Mouse (Mus musculus) limb, embryonic 11.5 days (tissue): ENCODE data around the gene Cd207. TPM values are rescaled to one million over a fixed set of nuclear protein-coding genes. Genes with fewer than 3 reads are reported as not detected.
"Not testable (repeated sequence)": the region's sequence is repeated elsewhere in the genome, so short reads cannot be mapped to it uniquely, and the experiment has no call there.

Source experiments
- ATAC-seq: fragments of 200-750 bp; cut with Nextera tagmentation; 2 replicates; pipeline ENCODE4 v1.8.0; 2017; ENCODE audit warnings: low read depth; ENCODE audit not compliant: insufficient number of reproducible peaks, low FRiP score, low TSS enrichment
- DNase-seq: peaks from one replicate; pipeline ENCODE4 v3.0.0-alpha.2; 2015; ENCODE audit warnings: low spot score
- H3K27ac ChIP-seq: fragments of 300-500 bp; sonication (generic); replicated peaks from 2 replicates; pipeline ENCODE4 v1.5.1; 2014; ENCODE audit warnings: low read depth, mild to moderate bottlenecking, low read length
- H3K27me3 ChIP-seq: fragments of 300-500 bp; sonication (generic); 2 replicates; pipeline ENCODE4 v1.6.1; 2014; ENCODE audit warnings: mild to moderate bottlenecking, low read length, mixed read lengths; ENCODE audit not compliant: control insufficient read depth, insufficient read depth
- H3K36me3 ChIP-seq: fragments of 300-500 bp; sonication (generic); 2 replicates; pipeline ENCODE4 v1.6.1; 2014; ENCODE audit warnings: mild to moderate bottlenecking, low read length, moderate library complexity, mixed read lengths; ENCODE audit not compliant: control insufficient read depth, insufficient read depth
- H3K4me1 ChIP-seq: fragments of 300-500 bp; sonication (generic); 2 replicates; pipeline ENCODE4 v1.6.1; 2014; ENCODE audit warnings: low read length, mixed read lengths; ENCODE audit not compliant: control insufficient read depth, insufficient read depth
- H3K4me2 ChIP-seq: fragments of 300-500 bp; sonication (generic); 2 replicates; pipeline ENCODE4 v1.6.1; 2014; ENCODE audit warnings: low read depth, mild to moderate bottlenecking, moderate library complexity; ENCODE audit not compliant: severe bottlenecking
- H3K4me3 ChIP-seq: fragments of 300-500 bp; sonication (generic); 2 replicates; pipeline ENCODE4 v1.5.1; 2014; ENCODE audit warnings: low read depth, low read length
- H3K9ac ChIP-seq: fragments of 300-500 bp; sonication (generic); 2 replicates; pipeline ENCODE4 v1.6.1; 2014; ENCODE audit warnings: mild to moderate bottlenecking, low read length
- H3K9me3 ChIP-seq: fragments of 300-500 bp; sonication (generic); 2 replicates; pipeline ENCODE4 v1.6.1; 2016; ENCODE audit warnings: low read length; ENCODE audit not compliant: control insufficient read depth
- WGBS: fragments of 180-500 bp; shearing (Covaris S2); extraction: QIAGEN DNeasy Blood & Tissue Kit; methylation state at CpG from one replicate; pipeline ENCODE4 v1.1.7; 2014; 5-methylcytosine and 5-hydroxymethylcytosine counted together
- polyA plus RNA-seq: library from polyadenylated mRNA; unstranded; fragments of >200 nt; fragmentation: Nextera tagmentation; extraction: Ambion mirVana; gene quantifications from 2 replicates; pipeline ENCODE4 v1.2.1, GENCODE M21; 2014

Gene Cd207
- polyA plus RNA-seq, 1 experiment from 2014 or later: not detected

DNA sequence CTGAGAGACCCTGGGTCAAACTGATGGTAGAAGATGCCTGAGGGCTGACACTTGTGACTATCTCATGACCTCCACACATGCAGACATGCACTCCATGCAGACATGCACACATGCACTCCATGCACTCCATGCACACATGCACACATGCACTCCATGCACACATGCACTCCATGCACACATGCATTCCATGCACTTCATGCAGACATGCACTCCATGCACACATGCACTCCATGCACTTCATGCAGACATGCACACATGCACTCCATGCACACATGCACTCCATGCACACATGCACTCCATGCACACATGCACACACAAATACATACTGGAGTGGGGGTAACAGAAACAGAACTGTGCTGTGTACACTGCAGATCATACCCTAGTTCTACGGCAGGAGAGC, 42.3 kb downstream of the Cd207 start:
- no peak for ATAC-seq
- no peak overlapping the region for H3K27ac ChIP-seq
- 91% methylated on average over 1 of the region's 1 CpGs for WGBS
- H3K36me3 ChIP-seq: no peaks in the 10 kb centered on the region
- H3K4me3 ChIP-seq: no peak overlapping the region
- H3K4me2 ChIP-seq: no peak overlapping the region
- no peaks in the 10 kb centered on the region for H3K27me3 ChIP-seq
- no peaks in the 10 kb centered on the region for H3K9me3 ChIP-seq
- no peak for DNase-seq
- no peaks in the 10 kb centered on the region for H3K4me1 ChIP-seq
- no peak overlapping the region for H3K9ac ChIP-seq

GRCm38 (mm10) chr6:83634631-83635030, 43.0 kb downstream of the Cd207 start:
- 72% methylated on average over 4 of the region's 4 CpGs for whole genome bisulfite sequencing
- H3K36me3 ChIP-seq, H3K4me1 ChIP-seq, H3K9ac ChIP-seq, H3K27me3 ChIP-seq, DNase-seq, ATAC-seq, H3K9me3 ChIP-seq, H3K4me3 ChIP-seq, H3K27ac ChIP-seq, H3K4me2 ChIP-seq: not testable (repeated sequence)

DNA sequence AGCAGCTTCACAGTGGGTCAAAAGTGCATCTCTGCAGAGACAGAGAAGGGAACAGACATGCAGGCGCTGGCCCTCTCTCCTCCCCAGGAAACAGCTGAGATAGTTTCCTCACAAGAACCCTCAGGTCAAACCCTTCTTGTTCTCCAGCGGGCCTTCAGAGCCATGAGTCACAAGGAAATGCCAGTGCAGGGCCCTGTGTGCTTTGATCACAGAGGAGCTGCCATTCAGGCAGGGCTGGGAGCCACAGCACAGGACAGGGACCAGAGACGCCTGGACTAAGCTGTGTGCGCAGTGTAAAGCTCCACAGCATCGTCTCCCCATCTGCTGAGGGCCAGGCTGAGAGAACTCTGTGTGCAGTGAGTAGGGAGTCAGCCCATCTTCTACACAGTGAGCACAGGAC, 43.6 kb downstream of the Cd207 start:
- 12% methylated on average over 5 of the region's 5 CpGs for WGBS
- not testable (repeated sequence) for H3K9me3 ChIP-seq, DNase-seq, ATAC-seq, H3K9ac ChIP-seq, H3K4me1 ChIP-seq, H3K4me2 ChIP-seq, H3K4me3 ChIP-seq, H3K27ac ChIP-seq, H3K36me3 ChIP-seq, H3K27me3 ChIP-seq

GRCm38 (mm10) chr6:83631815-83632214, 45.8 kb downstream of the Cd207 start:
- H3K27ac ChIP-seq: no peak overlapping the region
- DNase-seq (no peak), ATAC-seq (no peak)
- H3K9ac ChIP-seq: no peak overlapping the region
- no peaks in the 10 kb centered on the region for H3K4me1 ChIP-seq
- WGBS: 82% methylated on average over 4 of the region's 4 CpGs
- H3K27me3 ChIP-seq: no peaks in the 10 kb centered on the region
- H3K9me3 ChIP-seq: no peaks in the 10 kb centered on the region
- no peaks in the 10 kb centered on the region for H3K36me3 ChIP-seq
- H3K4me2 ChIP-seq: no peak overlapping the region
- H3K4me3 ChIP-seq: no peak overlapping the region

DNA sequence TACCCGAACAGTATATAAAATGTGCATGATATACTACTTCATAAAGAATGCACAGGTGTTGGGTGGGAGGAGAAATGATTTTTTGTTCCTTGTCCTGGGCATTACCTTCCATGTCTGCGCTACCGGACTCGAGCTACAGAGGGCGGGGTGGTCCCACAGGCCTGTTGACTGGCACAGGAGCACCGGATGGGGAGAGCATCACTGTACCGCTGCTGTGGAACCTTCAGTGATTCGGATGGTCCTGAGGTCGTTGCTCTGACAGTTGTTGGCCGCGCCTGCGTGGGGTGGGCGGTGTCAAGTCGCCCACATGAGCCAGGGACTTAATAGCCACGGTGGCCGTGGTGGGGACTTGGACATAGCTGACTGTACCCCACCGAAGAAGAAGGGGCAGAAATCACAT, 50.9 kb downstream of the Cd207 start:
- 64% methylated on average over 17 of the region's 17 CpGs for WGBS
- no peak overlapping the region for H3K9ac ChIP-seq
- no peak overlapping the region for H3K4me2 ChIP-seq
- H3K4me1 ChIP-seq: no peaks in the 10 kb centered on the region
- H3K36me3 ChIP-seq: no peaks in the 10 kb centered on the region
- DNase-seq (no peak), ATAC-seq (no peak)
- H3K27ac ChIP-seq: no peak overlapping the region
- H3K9me3 ChIP-seq: no peaks in the 10 kb centered on the region
- no peak overlapping the region for H3K4me3 ChIP-seq
- H3K27me3 ChIP-seq: no peaks in the 10 kb centered on the region

Other genes starting within 250 kb of the Cd207 start
- gene Tet3, start 218.8 kb downstream of the Cd207 start, polyA plus RNA-seq: 32.5 and 35.8 TPM in 2 replicates
- gene Dguok, start 170.9 kb downstream of the Cd207 start, polyA plus RNA-seq: 64.7 and 67.5 TPM in 2 replicates
- gene Actg2, start 141.6 kb downstream of the Cd207 start, polyA plus RNA-seq: 0.76 and 0.87 TPM in 2 replicates
- 18.4 and 19.1 TPM in 2 replicates for gene Stambp, start 105.1 kb downstream of the Cd207 start, polyA plus RNA-seq
- not detected in 2 replicates for gene Clec4f, start 21.7 kb downstream of the Cd207 start, polyA plus RNA-seq
- gene Vax2, start 33.4 kb upstream of the Cd207 start, polyA plus RNA-seq: 1.5 and 2.7 TPM in 2 replicates
- gene Atp6v1b1, start 65.1 kb upstream of the Cd207 start, polyA plus RNA-seq: 0.27 TPM in 1 of 2 replicates, not detected in the other
- gene Ankrd53, start 84.8 kb upstream of the Cd207 start, polyA plus RNA-seq: 0.16 TPM in 1 of 2 replicates, not detected in the other
- 62.2 and 63.8 TPM in 2 replicates for gene Tex261, start 98.0 kb upstream of the Cd207 start, polyA plus RNA-seq
- gene Nagk, start 117.1 kb upstream of the Cd207 start, polyA plus RNA-seq: 23.6 and 25.8 TPM in 2 replicates
- gene Paip2b, start 153.9 kb upstream of the Cd207 start, polyA plus RNA-seq: 18.5 and 24.1 TPM in 2 replicates
- gene Zfp638, start 189.3 kb upstream of the Cd207 start, polyA plus RNA-seq: 84.2 and 93.5 TPM in 2 replicates